ENCODE assay signal across 9 mouse cellular contexts in the genomic region with DNA sequence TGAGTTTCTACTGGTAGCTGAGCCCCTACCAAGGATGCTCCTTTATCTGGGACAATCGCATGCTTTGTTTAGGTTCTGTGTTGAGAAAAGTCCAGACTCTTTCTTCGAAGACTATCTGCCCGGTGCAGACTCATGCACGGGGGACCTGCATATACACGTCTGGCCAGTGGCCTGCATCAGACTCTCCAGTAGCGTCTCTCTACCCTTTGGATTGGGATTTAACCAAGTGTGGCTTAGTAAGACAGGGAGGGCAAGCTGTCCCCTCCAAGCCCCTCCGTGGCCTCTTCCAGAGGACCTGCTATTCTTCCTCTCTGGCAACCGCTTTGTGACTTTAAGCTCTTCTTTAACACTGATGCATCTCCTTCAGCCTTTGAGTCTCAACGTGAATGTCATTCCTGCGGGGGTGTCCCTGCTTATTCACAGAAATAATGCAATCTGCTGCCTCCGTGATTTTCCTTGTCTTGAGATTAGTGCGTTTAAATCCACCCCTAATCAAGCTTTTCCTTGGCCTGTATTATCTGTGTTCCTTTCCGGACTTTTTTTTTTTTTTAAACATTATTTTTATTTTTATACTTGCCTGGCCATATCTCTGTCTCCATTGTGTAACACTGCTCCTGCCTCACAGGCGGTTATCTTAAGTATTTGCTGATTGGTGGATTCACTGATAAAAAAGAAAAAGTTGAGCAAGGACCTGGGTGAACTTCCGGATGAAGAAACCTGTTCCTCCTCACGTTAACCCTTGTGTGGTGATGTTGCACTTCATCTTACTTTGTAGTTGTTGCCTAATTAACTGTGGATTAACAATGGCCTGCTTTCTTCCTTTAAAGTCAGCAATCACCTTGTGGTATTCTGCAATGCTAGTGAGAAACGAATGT.
DNase-seq lines count a peak whose midpoint lies in the region; ATAC-seq lines count a peak whose summit lies in the region.
"Had no signal": no experiment of that assay in that cellular context is flagged by ENCODE, and none has a peak within 500 bp of the region (broad histone marks: within the 10 kb centered on the region; RNA-seq: fewer than 3 reads in every experiment).

No protein-coding gene starts in this region.

- no peak overlapping the region for H3K4me3 ChIP-seq in hindbrain, embryonic 13.5 days
- H3K4me3 ChIP-seq in hindbrain, embryonic 12.5 days = no peak overlapping the region
- no peak overlapping the region for H3K4me3 ChIP-seq in liver, embryonic 15.5 days (replicated peaks)

- no peak for ATAC-seq in hindbrain, embryonic 13.5 days (ENCODE audit: low FRiP score)
- ATAC-seq in hindbrain, embryonic 12.5 days (ENCODE audit: low FRiP score) = no peak
- peak; percentile 86 for ATAC-seq in granulocyte monocyte progenitor cell, adult 5-6 weeks (replicated peaks; ENCODE audit: poor library complexity, severe bottlenecking)
- ATAC-seq in liver, embryonic 15.5 days (ENCODE audit: insufficient read depth) = peak; percentile 19; the same call in 1 of the 2 replicates

- H3K9ac ChIP-seq in hindbrain, embryonic 13.5 days = no peak overlapping the region
- H3K9ac ChIP-seq in hindbrain, embryonic 12.5 days = no peak overlapping the region
- H3K9ac ChIP-seq in liver, embryonic 15.5 days = no peak overlapping the region

- peak; percentile 25 for DNase-seq in MN1 (ENCODE audit: low spot score)
- no peak for DNase-seq in cerebellum, postnatal 14 days
- DNase-seq in kidney, adult 18-20 months = no peak
- no peak for DNase-seq in c-Kit-positive CD71-positive TER-119-positive erythroid progenitor cells, embryonic 14.5 days (ENCODE audit: low spot score)

- no peaks in the 10 kb centered on the region for H3K36me3 ChIP-seq in hindbrain, embryonic 13.5 days
- H3K36me3 ChIP-seq in hindbrain, embryonic 12.5 days = no peaks in the 10 kb centered on the region
- no peaks in the 10 kb centered on the region for H3K36me3 ChIP-seq in liver, embryonic 15.5 days (replicated peaks)

- H3K4me1 ChIP-seq in hindbrain, embryonic 13.5 days (replicated peaks) = peaks cover 44% of the 10 kb centered on the region
- peaks cover 47% of the 10 kb centered on the region for H3K4me1 ChIP-seq in hindbrain, embryonic 12.5 days
- peaks cover 28% of the 10 kb centered on the region for H3K4me1 ChIP-seq in liver, embryonic 15.5 days (replicated peaks)

- H3K27me3 ChIP-seq in hindbrain, embryonic 13.5 days = no peaks in the 10 kb centered on the region
- no peaks in the 10 kb centered on the region for H3K27me3 ChIP-seq in hindbrain, embryonic 12.5 days
- H3K27me3 ChIP-seq in liver, embryonic 15.5 days = no peaks in the 10 kb centered on the region

- WGBS in hindbrain, embryonic 13.5 days = 68% methylated on average over 17 of the region's 17 CpGs
- WGBS in hindbrain, embryonic 12.5 days = 61% methylated on average over 17 of the region's 17 CpGs
- 22% methylated on average over 17 of the region's 17 CpGs for WGBS in liver, embryonic 15.5 days (ENCODE audit: insufficient replicate concordance)

- H3K27ac ChIP-seq in hindbrain, embryonic 13.5 days = peak overlapping the region; percentile 3; the same call in 1 of the 2 replicates
- no peak overlapping the region for H3K27ac ChIP-seq in hindbrain, embryonic 12.5 days
- peak overlapping the region; percentile 16; the same call in 1 of the 2 replicates for H3K27ac ChIP-seq in liver, embryonic 15.5 days (replicated peaks)
- H3K27ac ChIP-seq: kidney, postnatal 0 days had no signal

- no peaks in the 10 kb centered on the region for H3K9me3 ChIP-seq in hindbrain, embryonic 13.5 days
- H3K9me3 ChIP-seq in hindbrain, embryonic 12.5 days (replicated peaks) = no peaks in the 10 kb centered on the region
- H3K9me3 ChIP-seq in liver, embryonic 15.5 days (replicated peaks) = no peaks in the 10 kb centered on the region

- no peak overlapping the region for H3K4me2 ChIP-seq in hindbrain, embryonic 13.5 days
- no peak overlapping the region for H3K4me2 ChIP-seq in hindbrain, embryonic 12.5 days (replicated peaks)
- H3K4me2 ChIP-seq in liver, embryonic 15.5 days = peak overlapping the region; percentile 35

Comparison
In these comparisons a context has a peak if more than half of its experiments do, and no peak if none do; other contexts are left out.
1. ATAC-seq: peak in granulocyte monocyte progenitor cell, adult 5-6 weeks (single experiment) and liver, embryonic 15.5 days (single experiment); none in hindbrain, embryonic 13.5 days (single experiment) and hindbrain, embryonic 12.5 days (single experiment).